Mouse (Mus musculus) ES-E14 (cell line): ENCODE results near the gene Aplp2. TPM values are rescaled to one million over a fixed set of nuclear protein-coding genes. Genes with fewer than 3 reads are reported as not detected.
A peak's percentile ranks its signal among the peaks of the same experiment; 100 is the strongest.
"Not testable (repeated sequence)": the region's sequence is repeated elsewhere in the genome, so short reads cannot be mapped to it uniquely, and the experiment has no call there.

Source experiments
- DNase-seq: peaks from one replicate; pipeline ENCODE4 v3.0.0-alpha.2; 2013; ENCODE audit warnings: low read depth, low spot score
- H3K27ac ChIP-seq: 2 replicates; pipeline ENCODE4 v1.5.1; 2012; ENCODE audit warnings: low read depth, mild to moderate bottlenecking, low read length, moderate library complexity, mixed read lengths; ENCODE audit not compliant: poor library complexity, insufficient read depth, severe bottlenecking
- H3K36me3 ChIP-seq: 2 replicates; pipeline ENCODE4 v1.6.1; 2012; ENCODE audit warnings: mild to moderate bottlenecking, low read length, moderate library complexity, mixed read lengths; ENCODE audit not compliant: control insufficient read depth, poor library complexity, insufficient read depth, severe bottlenecking
- H3K4me1 ChIP-seq, 2 experiments: fragments of 150-350 bp in 1 of 2; sonication (generic) in 1 of 2; 2 replicates each; pipeline ENCODE4 v1.6.1; 2012; ENCODE audit warnings: low read length in 2 of 2, mild to moderate bottlenecking in 1 of 2, mixed read lengths in 1 of 2; ENCODE audit not compliant: control insufficient read depth in 2 of 2, insufficient read depth in 2 of 2, poor library complexity in 1 of 2
- H3K4me3 ChIP-seq, 2 experiments: fragments of 150-350 bp in 1 of 2; sonication (generic) in 1 of 2; 2 replicates each; pipeline ENCODE4 v1.5.1; 2012; ENCODE audit warnings: low read length in 2 of 2, low read depth in 1 of 2, mild to moderate bottlenecking in 1 of 2, mixed read lengths in 1 of 2; ENCODE audit not compliant: insufficient read depth in 1 of 2, poor library complexity in 1 of 2, severe bottlenecking in 1 of 2
- H3K9ac ChIP-seq: 2 replicates; pipeline ENCODE4 v1.6.1; 2012; ENCODE audit warnings: low read depth, mild to moderate bottlenecking, low read length, mixed read lengths; ENCODE audit not compliant: poor library complexity, insufficient read depth, severe bottlenecking
- H3K9me3 ChIP-seq: fragments of 150-350 bp; sonication (generic); 2 replicates; pipeline ENCODE4 v1.6.1; 2012; ENCODE audit warnings: low read depth, mild to moderate bottlenecking, low read length; ENCODE audit not compliant: control insufficient read depth, insufficient read depth
- CHD2 ChIP-seq: IDR thresholded peaks from 2 replicates; pipeline ENCODE4 v1.6.1; 2014; ENCODE audit warnings: mild to moderate bottlenecking, low read depth, low read length, inconsistent platforms
- HCFC1 ChIP-seq: IDR thresholded peaks from 2 replicates; pipeline ENCODE4 v1.6.1; 2012; ENCODE audit warnings: low read length, inconsistent platforms, borderline replicate concordance; ENCODE audit not compliant: insufficient read depth
- MAFK ChIP-seq: IDR thresholded peaks from 2 replicates; pipeline ENCODE4 v1.6.1; 2014; ENCODE audit warnings: mild to moderate bottlenecking, low read depth, low read length, inconsistent platforms; ENCODE audit not compliant: insufficient read depth
- ZC3H11A ChIP-seq: IDR thresholded peaks from 2 replicates; pipeline ENCODE4 v1.6.1; 2012; ENCODE audit warnings: low read depth, mild to moderate bottlenecking, inconsistent platforms, low read length, borderline replicate concordance
- ZNF384 ChIP-seq: IDR thresholded peaks from 2 replicates; pipeline ENCODE4 v1.6.1; 2012; ENCODE audit warnings: low read depth, low read length, inconsistent platforms
- in situ Hi-C, 2 experiments: fragments of 600-800 bp; cut with MboI; formaldehyde crosslinking; loops; one replicate each; pipeline ENCODE4 v1.15.1; 2025; ENCODE audit warnings: low sequenced_read_pairs in 2 of 2, inconsistent platforms in 1 of 2; ENCODE audit not compliant: unreplicated experiment in 2 of 2
- total RNA-seq: library from RNA; depleted of rRNA; stranded (reverse); fragments of 300-350 nt; gene quantifications from 2 replicates; pipeline ENCODE4 v1.2.3, GENCODE M21; 2012

Gene Aplp2
- total RNA-seq, 1 experiment: 320 TPM

- in situ Hi-C loops: loop anchor here in 1 of 2 experiments (10.0 kb wide), 1 partner anchor 176 kb away; no protein-coding TSS in a partner anchor
- H3K4me3 ChIP-seq: no peak overlapping the region
- no peak overlapping the region for H3K9ac ChIP-seq
- no peaks in the 10 kb centered on the region for H3K4me1 ChIP-seq
- H3K27ac ChIP-seq: no peak overlapping the region
- DNase-seq: no peak
- H3K36me3 ChIP-seq: peaks cover 31% of the 10 kb centered on the region
- no peaks in the 10 kb centered on the region for H3K9me3 ChIP-seq
- TF ChIP-seq ZNF384 (no peak), CHD2 (no peak), HCFC1 (no peak), ZC3H11A (no peak), MAFK (no peak)
These were observed 43.1 kb downstream of the Aplp2 start for GRCm38 (mm10) chr9:31168356-31169093.

DNA sequence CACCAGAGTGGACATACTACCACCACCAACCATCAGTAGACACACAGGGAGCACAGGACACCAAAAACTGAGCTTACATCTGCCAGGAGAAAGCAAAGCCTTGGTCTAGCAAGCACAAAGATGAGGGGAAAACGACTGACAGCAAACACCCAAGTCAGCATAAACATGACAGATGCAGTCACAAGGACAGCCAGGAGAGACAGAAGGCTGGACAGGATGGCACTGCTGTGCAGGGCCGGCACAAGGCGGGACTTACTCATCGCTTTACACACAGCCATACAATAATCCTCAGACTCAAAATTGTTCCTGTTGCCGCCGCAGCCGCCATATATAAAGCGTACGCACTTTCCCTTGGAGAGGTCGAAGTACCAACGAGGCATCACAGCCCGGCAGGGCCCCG is 44.3 kb downstream of the Aplp2 start:
- no peak overlapping the region for H3K4me3 ChIP-seq
- H3K4me1 ChIP-seq: no peaks in the 10 kb centered on the region
- H3K9ac ChIP-seq: 0 out of 2 replicates have a peak overlapping the region, but pooled peaks have one; percentile 16
- no peak for TF ChIP-seq ZC3H11A
- no peak for TF ChIP-seq HCFC1
- no peak for TF ChIP-seq CHD2
- no peak for TF ChIP-seq ZNF384
- no peaks in the 10 kb centered on the region for H3K9me3 ChIP-seq
- in situ Hi-C loops: loop anchor here in 1 of 2 experiments (10.0 kb wide), 1 partner anchor 177 kb away; no protein-coding TSS in a partner anchor
- H3K27ac ChIP-seq: no peak overlapping the region
- peaks cover 34% of the 10 kb centered on the region for H3K36me3 ChIP-seq
- DNase-seq: no peak

DNA sequence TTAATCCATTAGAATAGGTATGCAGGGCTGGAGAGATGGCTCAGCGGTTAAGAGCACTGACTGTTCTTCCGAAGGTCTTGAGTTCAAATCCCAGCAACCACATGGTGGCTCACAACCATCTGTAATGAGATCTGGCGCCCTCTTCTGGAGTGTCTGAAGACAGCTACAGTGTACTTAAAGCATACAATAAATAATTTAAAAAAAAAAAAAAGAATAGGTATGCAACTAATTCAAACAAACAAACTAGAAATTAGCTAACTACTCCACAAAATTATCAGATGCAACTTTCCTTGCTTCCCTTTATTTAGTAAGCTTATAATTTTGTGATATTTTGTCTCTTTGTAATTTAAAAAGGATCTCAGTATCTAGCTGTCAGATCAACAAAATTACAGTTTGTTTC is 46.1 kb downstream of the Aplp2 start:
- H3K4me3 ChIP-seq, DNase-seq, H3K9me3 ChIP-seq, H3K4me1 ChIP-seq, H3K27ac ChIP-seq, H3K9ac ChIP-seq: not testable (repeated sequence)
- in situ Hi-C loops: loop anchor here in 1 of 2 experiments (10.0 kb wide), 1 partner anchor 179 kb away; no protein-coding TSS in a partner anchor
- peak; percentile 71; the same call in 1 of the 2 replicates for TF ChIP-seq ZNF384
- peaks cover 40% of the 10 kb centered on the region for H3K36me3 ChIP-seq

DNA sequence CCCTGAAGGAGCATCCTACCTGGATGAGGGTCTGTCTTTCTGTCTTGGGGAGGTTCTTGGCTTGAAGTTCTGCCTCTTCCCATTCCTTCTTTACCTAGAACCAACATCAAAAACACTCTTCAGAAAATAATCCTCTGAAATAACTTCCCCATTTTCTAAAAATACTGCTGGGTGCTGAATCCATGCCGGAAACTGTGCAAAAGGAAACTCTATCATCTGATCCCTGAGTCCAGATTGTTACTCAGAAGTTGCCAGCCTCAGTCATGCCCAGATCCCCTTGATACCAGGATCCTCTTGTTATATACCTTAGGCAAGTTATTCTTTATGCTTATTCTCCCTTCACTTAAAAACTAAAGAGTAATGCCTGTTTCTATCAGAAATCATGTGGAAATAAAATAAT is 48.3 kb downstream of the Aplp2 start:
- Histone ChIP-seq H3K4me1 (no peaks in the 10 kb centered on the region), H3K36me3 (peaks cover 35% of the 10 kb centered on the region), H3K4me3 (no peak overlapping the region), H3K27ac (no peak overlapping the region), H3K9me3 (no peaks in the 10 kb centered on the region), H3K9ac (no peak overlapping the region)
- no peak for DNase-seq
- TF ChIP-seq HCFC1 (no peak), ZC3H11A (no peak), CHD2 (no peak), MAFK (no peak), ZNF384 (no peak)
- in situ Hi-C loops: loop anchor here in 1 of 2 experiments (10.0 kb wide), 1 partner anchor 181 kb away; no protein-coding TSS in a partner anchor
